Mouse (Mus musculus): ENCODE results near the gene Selenon.
A peak's percentile ranks its signal among the peaks of the same experiment; 100 is the strongest.
"Not testable (repeated sequence)": the region's sequence is repeated elsewhere in the genome, so short reads cannot be mapped to it uniquely, and the experiment has no call there.

Gene Selenon

GRCm38 (mm10) chr4:134510845-134511411, 41.0 kb downstream of the Selenon start, which contains the start of gene Aunip:
Aunip (plus strand) TSS chr4:134510999.
- peak; percentile 83 for DNase-seq (ENCODE audit: low read depth, low spot score)

GRCm38 (mm10) chr4:134510396-134510795, 41.6 kb downstream of the Selenon start:
- no peak for DNase-seq (ENCODE audit: low read depth, low spot score)

GRCm38 (mm10) chr4:134506713-134507112, 45.3 kb downstream of the Selenon start:
- DNase-seq (ENCODE audit: low read depth, low spot score): no peak

- DNase-seq (ENCODE audit: low read depth, low spot score): no peak
Observed at GRCm38 (mm10) chr4:134505966-134506594, 45.9 kb downstream of the Selenon start.

GRCm38 (mm10) chr4:134505303-134505789, 46.6 kb downstream of the Selenon start:
- DNase-seq (ENCODE audit: low read depth, low spot score): no peak

GRCm38 (mm10) chr4:134503686-134504357, 48.1 kb downstream of the Selenon start:
- no peak for DNase-seq (ENCODE audit: low read depth, low spot score)

GRCm38 (mm10) chr4:134501095-134501494, 50.9 kb downstream of the Selenon start:
- DNase-seq (ENCODE audit: low read depth, low spot score): no peak

- DNase-seq (ENCODE audit: low read depth, low spot score): not testable (repeated sequence)
Observed at GRCm38 (mm10) chr4:134498983-134499382, 53.0 kb downstream of the Selenon start.

GRCm38 (mm10) chr4:134497986-134498731, 53.8 kb downstream of the Selenon start:
- no peak for DNase-seq (ENCODE audit: low read depth, low spot score)

- no peak for DNase-seq (ENCODE audit: low read depth, low spot score)
Observed at GRCm38 (mm10) chr4:134497223-134497622, 54.7 kb downstream of the Selenon start.

GRCm38 (mm10) chr4:134496595-134497210, 55.3 kb downstream of the Selenon start, which contains the start of gene Paqr7:
Paqr7 (plus strand) TSS chr4:134496697.
- no peak for DNase-seq (ENCODE audit: low read depth, low spot score)

- DNase-seq (ENCODE audit: low read depth, low spot score): no peak
Observed at GRCm38 (mm10) chr4:134495546-134495923, 56.4 kb downstream of the Selenon start.

- DNase-seq (ENCODE audit: low read depth, low spot score): no peak
Observed at GRCm38 (mm10) chr4:134494780-134495545, 57.0 kb downstream of the Selenon start.

GRCm38 (mm10) chr4:134494161-134494560, 57.8 kb downstream of the Selenon start:
- not testable (repeated sequence) for DNase-seq (ENCODE audit: low read depth, low spot score)

GRCm38 (mm10) chr4:134491716-134492115, 60.2 kb downstream of the Selenon start:
- no peak for DNase-seq (ENCODE audit: low read depth, low spot score)

GRCm38 (mm10) chr4:134489986-134490665, 61.8 kb downstream of the Selenon start:
- DNase-seq (ENCODE audit: low read depth, low spot score): no peak

- no peak for DNase-seq (ENCODE audit: low read depth, low spot score)
Observed at GRCm38 (mm10) chr4:134488211-134488610, 63.8 kb downstream of the Selenon start.
